Mouse (Mus musculus): Measurements from ENCODE around the gene Jpt1.
"Not testable (repeated sequence)": the region's sequence is repeated elsewhere in the genome, so short reads cannot be mapped to it uniquely, and the experiment has no call there.

Gene Jpt1

DNA sequence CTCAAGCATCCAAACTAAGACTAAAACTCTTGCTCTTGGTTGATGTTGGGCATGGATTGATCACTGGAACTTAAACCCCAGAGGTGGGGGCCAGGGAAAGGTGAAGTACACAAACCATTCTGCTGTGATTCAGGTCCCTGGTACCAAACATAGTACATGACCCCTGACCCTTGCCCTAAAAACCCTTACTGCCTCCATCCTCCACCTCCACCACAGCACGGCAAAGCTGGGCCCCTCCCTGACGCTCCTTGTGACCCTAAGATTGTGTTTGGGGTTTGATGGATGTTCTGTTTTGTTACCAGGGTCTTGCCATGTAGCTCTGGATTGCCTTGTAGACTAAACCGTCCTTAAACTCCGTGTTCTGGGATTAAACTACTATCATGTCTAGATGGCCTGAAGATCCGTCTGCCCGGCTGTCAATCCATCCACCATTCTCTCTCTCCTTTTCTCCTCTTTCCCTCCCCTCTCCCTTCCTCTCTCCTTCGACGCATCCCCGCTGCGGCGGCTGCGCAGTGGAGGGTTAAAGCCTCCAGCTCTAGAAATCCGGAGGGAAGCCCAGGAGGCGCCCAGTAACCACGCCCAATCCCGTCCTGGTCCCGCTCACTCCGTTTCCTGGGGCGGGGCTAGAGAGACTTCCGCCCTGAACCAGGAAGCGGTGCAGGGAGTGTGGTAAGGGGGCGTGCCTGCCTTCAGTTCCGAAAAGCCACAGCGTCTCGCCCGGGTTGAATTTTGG lies 39.0 kb downstream of the Jpt1 start, which contains the start of gene Armc7:
TSS of gene Armc7 (plus strand) at position 643 of the 733 bp plus-strand sequence.
- DNase-seq (ENCODE audit: low read depth) = peak; percentile 94

DNA sequence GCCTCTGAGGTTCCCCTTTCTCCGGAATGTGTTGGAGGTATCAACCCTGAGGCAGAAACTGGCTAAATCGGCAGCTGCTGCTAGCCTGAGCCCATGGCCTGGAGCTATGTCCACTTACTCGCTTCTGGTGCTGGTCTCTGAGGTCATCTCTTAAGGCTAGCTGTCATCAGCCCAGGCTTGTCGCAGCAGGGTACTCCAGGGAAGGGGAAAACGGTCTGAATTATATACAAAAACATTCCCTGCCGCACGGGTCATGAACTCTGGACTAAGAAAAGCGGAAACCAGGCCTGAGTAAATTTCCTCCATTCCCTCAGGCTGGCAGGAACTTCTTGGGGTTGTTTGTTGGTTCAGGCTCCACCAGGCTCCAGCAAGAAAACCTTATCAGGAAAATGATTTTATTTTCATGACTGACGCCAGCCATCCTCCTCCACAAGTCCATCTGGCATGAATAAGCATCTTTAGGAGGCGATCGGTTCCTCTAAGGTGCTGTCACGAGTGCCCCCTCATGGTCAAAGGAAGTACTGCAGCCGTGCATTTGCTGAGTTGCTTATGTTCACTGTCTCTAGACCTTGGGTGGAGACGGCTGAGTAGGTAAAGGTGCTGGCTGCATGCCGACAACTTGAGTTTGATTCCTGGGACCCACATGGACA lies 40.4 kb downstream of the Jpt1 start:
- peak; percentile 97 for DNase-seq (ENCODE audit: low read depth)

DNA sequence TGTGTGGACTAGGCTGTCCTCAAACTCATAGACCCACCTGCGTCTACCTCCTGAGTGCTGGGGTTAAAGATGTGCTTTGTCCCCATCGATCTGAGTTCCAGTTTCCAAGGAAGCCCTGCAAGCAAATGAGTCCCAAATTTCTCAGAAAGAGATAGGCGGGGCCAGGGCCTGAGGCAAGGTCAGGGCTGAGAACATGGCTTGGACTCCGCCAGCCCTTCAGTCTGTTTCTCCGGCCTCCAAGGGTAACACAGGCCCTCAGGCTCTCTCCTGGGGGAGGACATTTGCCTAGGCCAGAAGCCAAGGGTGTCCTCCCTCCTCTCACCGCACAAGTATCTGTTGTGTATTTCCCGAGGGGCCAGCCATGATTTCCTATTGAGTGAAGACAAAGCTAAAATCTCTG lies 42.0 kb downstream of the Jpt1 start:
- no peak for DNase-seq (ENCODE audit: low read depth)

DNA sequence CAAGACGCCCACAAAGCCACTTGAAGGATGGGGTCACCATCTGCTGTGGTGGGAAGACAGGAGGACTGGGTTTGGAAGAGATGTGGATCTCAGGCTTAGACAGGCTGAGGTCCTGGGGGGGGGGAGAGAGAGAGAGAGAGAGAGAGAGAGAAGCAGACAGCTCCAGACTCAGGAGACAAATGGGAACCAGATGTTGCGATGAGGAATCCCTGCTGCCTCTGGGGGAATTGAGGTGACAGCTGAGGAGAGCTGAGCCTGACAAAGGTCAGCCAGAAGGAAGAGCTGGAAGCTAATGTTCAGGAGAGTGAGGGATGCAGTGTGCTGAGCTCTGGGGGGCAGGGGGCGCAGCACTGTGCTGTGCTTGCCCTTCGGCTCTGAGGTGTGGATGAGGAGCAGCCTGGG lies 47.0 kb downstream of the Jpt1 start:
- DNase-seq (ENCODE audit: low read depth) = no peak

DNA sequence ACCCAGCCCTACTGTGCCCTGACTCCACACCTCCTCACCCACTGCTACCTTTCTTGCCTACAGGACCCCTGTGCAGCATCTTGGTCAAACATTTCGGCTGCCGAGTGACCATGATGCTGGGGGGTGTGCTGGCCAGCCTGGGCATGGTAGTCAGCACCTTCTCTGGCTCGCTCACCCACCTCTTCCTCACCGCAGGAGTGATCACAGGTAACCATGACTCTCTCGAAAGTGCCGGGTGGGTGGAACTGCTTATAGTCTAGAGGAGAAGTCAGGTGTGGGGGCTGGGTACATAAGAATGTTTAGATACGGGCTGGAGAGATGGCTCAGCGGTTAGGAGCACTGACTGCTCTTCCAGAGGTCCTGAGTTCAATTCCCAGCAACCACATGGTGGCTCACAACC lies 49.3 kb downstream of the Jpt1 start:
- DNase-seq (ENCODE audit: low read depth) = no peak

DNA sequence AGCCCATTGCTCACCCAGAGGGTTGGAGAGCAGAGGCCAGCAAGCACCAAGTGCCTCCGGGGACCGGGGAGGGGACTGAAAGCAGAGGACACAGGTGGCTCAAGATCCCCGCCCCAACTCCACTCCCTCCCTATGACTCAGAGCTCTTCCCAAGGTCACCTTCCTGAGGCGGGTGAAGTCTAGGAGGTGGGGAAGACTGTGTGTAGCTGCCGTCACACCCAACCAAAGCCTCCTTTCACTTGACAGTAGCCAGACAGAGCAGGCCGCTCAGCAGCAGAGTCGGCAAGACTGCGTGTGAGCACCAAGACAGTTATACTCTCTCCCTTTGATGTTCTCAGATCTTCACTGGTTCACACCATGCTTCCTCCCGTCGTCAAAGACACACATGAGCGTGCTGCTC lies 50.8 kb downstream of the Jpt1 start:
- DNase-seq (ENCODE audit: low read depth) = no peak

DNA sequence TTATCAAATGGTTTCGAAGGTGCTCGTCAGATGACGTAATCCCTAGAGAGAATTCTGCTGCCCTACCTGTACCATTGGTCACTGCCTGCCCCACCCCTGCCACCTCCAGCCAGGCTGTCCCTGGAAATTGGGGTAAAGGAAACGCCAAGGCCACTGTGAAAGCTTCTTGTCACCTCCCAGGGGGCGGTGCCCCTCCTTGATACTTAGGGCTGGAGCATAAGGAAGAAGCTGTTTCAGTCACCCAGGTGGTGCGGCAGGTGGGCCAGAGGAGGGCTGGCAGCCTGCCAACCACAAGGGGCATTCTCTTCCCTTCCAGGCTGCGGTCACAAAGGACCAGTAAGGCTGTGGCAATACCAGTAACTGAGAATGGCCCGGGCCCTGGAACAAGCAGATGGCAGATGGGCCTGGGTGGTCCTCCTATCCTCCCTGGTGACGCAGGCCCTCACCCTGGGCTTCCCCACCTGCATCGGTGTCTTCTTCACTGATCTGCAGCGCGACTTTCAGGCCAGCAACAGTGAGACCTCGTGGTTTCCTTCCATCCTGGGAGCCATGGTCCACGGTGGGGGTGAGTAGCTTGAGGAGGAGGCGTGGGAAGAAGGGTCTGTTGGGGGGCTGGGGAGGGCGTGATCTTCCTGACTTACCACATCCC lies 51.8 kb downstream of the Jpt1 start, which contains the start of gene Slc16a5:
TSS of gene Slc16a5 (plus strand) at position 232 of the 649 bp plus-strand sequence.
- DNase-seq (ENCODE audit: low read depth) = no peak

DNA sequence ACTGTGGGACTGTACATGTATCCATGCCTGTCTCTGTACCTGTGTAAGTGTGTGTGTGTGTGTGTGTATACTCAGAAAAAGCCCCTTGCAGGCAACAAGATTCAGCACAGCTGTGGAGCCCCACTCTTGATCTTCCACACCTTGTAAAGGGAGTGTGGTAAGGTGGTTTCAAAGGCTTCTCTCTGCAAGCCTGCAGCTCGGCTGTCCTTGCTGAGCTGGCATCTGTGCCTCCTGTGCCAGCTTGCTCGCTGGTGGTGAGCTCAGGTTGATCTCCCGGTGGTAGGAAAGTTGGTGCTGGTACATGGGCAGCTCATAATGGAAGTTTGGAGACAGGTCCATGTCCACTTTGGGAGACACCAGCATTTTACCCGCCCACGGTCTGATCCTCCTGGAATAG lies 52.3 kb downstream of the Jpt1 start:
- no peak for DNase-seq (ENCODE audit: low read depth)

DNA sequence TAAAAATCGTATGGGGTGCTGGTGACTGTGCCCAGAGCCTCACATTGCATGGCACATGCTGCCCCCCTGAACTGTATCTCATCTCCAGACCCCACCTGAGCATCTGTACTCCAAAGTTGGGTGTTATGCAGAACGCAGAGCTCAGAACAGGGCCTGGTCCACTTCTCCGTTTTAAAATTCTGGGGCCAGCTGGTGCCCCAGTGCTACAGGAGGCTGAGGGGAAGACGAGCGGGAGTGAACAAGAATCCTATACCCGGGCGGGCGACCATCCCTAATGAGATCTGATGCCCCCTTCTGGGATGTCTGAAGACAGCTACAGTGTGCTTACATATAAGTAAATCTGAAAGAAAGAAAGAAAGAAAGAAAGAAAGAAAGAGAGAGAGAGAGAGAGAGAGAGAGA lies 53.2 kb downstream of the Jpt1 start:
- DNase-seq (ENCODE audit: low read depth) = no peak

DNA sequence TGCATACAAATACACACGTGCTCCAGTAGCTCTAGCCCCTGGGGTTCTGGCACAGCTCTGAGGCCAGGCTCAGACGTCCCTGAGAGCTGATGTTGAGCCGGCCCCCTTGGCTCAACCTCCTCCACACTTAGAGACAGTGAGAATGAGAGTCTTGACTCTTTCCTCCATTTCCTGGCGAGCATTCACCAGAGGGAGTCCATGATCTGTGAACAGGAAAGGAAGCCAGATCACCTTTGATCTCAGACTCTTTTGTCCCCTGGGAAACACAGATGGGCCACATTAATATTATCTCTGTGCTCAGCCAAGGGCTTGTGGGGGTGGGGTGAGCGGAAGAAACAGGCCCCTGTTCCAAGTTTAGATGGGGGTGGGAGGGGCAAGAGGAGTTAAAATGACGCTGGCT lies 56.8 kb downstream of the Jpt1 start:
- no peak for DNase-seq (ENCODE audit: low read depth)

DNA sequence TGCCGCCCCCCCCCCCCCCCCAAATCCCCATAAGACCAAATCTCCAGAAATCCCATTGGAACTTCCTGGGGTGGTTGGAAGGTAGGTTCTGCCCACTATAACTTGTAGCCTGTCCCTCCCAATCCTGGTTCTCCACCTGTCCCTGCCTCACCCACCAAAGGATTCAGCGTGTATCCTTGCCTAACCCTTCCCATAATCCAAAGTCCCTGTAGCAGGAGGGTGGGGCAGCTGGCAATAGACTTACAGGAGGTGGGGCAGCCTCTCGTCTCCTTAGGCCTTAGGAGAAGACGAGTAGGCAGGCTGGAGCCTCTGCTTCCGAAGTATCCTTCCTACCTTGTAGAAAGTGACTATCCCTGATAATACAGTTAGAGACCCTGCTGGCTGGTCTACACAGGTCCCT lies 58.0 kb downstream of the Jpt1 start:
- DNase-seq (ENCODE audit: low read depth) = no peak

DNA sequence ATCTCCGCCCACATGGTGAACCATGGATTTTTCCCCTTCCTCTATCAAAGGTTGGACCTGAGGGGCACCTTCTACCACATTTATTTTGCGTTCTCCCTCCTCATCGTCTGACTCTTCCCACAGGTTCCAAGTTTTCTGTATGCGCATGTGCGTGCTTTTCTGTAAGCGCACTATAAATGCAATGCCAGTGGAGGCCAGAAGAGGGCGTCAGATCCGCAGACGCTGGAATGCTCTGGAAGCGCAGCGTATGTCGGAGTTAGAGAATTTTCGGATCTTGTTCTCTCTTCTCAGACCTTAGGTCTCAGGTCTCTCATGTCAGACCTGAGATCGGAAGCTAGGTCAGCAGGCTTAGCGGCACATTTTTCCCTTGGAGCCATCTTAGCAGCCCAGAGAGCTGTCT lies 58.6 kb downstream of the Jpt1 start:
- DNase-seq (ENCODE audit: low read depth) = no peak

DNA sequence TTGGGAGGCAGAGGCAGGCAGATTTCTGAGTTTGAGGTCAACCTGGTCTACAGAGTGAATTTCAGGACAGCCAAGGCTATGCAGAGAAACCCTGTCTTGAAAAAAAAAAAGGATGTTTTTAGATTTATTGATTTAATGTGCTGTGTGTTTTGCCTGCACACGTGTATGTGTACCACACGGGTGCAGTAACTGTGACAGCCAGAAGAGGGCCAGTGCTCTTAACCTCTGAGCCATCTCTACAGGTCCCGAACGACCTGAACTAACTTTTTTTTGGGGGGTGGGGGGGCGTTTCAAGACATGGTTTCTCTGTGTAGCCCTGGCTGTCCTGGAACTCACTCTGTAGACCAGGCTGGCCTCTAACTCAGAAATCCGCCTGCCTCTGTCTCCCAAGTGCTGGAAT lies 59.4 kb downstream of the Jpt1 start:
- DNase-seq (ENCODE audit: low read depth) = not testable (repeated sequence)

DNA sequence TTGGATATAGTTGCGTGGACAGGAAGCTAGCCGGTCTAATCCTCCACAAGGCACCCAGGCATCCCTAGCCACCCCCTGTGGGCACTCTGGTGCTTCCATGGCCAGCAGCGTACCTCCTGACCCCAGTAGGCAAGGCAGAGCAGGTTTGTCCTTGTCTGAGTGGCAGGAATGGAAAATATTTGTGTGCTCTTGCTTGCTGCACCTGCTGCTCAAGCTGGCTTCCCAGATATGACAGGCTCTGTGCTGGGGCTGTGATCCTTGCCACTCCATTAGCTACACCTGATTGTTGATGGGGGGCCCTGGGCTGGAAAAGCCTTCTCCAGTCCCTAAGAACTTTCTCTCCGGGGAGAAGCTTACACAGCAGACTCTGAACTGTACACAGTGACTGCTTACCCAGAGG lies 60.9 kb downstream of the Jpt1 start:
- DNase-seq (ENCODE audit: low read depth) = no peak

DNA sequence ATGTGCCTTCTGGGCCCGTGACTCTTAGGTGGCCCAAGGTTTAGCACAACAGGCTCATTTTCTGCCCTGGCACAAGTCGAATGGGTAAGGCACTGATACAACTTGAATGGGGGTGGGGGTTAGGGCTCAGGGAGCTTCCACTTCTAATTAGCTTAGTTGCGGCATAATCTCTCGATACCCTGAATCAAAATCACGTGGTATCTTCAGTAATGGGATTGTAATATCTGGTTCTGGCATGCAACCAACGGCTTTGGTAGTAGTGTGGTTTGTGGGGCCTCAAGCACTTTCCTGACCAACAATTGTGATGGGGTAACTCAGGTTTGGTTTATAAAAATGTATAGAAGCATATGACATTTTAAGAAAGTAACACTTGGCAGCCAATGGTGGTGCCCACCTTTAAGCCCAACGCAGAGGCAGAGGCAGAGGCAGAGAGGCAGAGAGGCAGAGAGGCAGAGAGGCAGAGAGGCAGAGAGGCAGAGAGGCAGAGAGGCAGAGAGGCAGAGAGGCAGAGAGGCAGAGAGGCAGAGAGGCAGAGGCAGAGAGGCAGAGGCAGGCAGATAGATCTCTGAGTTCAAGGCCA lies 61.8 kb downstream of the Jpt1 start:
- DNase-seq (ENCODE audit: low read depth) = no peak

DNA sequence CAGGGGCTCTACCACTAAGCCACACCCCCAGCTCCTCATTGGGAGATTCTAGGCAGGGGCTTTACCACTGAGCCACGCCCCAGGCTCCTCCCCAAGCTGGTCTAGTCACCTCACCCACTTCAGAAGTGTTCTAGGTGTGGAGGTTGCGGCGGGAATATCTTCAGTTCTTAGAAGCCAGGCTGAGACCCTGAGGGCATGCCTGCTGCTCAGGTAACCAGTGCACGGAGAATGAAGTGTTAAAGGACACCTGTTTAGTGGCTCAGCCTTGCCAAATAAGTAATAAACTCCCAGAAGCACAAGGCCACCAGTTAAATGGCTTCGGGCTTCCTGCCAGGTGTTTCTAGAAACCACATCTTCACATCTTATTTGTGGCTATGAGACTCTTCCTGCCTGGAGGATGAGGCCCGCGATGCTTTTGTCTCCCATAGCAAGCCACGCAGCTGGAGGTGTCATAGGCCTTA lies 62.4 kb downstream of the Jpt1 start:
- DNase-seq (ENCODE audit: low read depth) = no peak

DNA sequence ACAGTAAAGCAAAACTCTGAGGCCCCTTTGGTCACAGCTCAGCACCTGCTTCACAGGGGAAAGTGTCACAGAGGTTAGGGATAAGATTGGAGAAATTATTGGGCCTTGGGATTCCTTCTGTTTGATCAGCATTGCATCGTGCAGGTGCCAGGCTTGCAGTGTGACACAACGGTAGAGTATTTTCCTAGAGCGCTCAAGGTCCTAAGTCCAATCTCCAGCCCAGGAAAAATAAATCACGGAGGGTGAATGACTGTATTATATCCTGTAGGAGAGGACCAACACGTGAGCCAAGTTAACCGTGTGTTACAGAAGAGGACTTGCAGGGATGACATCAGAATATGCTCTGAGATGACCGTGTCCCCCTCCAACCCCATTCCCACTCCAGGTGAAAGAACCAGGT lies 64.0 kb downstream of the Jpt1 start:
- DNase-seq (ENCODE audit: low read depth) = no peak

DNA sequence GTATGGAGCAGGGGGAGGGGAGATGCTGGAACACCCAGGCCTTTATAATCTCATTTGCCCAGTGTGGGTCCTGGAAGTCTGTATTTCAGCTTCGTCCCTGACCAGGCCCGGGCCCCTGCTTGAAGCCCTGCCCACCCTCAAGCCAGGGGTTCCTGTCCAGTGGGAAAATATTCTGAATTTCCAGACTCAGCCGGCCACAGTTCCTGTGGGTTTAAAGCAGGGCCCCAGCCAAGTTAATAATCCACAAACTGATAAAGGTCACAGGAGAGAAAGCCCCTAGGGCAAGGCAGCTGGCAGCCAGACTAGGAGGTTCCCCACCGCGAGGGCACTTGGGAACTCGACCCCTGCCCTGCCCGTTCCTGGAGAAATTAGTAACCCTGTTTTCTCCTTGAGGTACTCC lies 65.2 kb downstream of the Jpt1 start:
- DNase-seq (ENCODE audit: low read depth) = no peak

DNA sequence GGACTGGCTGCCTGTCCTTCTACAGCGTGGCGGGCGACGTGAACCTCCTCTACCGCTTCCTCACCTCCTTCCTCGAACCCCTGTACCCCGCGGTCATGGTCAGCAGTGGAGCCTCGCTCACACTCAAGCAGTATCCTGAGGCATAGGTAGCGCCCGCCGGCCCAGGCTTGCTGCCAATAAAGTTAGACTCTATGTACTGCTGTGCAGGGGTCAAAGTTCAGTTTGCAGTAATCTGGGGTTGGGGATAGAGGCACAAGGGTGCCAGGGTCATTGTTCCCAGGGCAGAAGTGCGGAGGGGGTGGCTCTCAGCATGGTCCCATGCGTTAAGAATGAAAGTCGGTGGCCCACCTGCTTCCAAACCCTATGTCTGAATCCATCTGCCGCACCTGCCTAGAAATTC lies 66.1 kb downstream of the Jpt1 start:
- DNase-seq (ENCODE audit: low read depth) = no peak
